Mouse (Mus musculus) midbrain, embryonic 11.5 days (tissue): ENCODE measurements around the gene Fbxo47. TPM values are rescaled to one million over a fixed set of nuclear protein-coding genes. Genes with fewer than 3 reads are reported as not detected.

ENCODE experiments used
- polyA plus RNA-seq: library from polyadenylated mRNA; unstranded; fragments of >200 nt; fragmentation: Nextera tagmentation; extraction: Ambion mirVana; gene quantifications from 2 replicates; pipeline ENCODE4 v1.2.1, GENCODE M21; 2014

Fbxo47 gene
- polyA plus RNA-seq, 1 experiment from 2014 or later: 0.96 TPM

Other genes starting within 250 kb of the Fbxo47 start
- 3.5 and 4.3 TPM in 2 replicates for gene Mllt6, start 220.7 kb downstream of the Fbxo47 start, polyA plus RNA-seq
- 13.4 and 19.0 TPM in 2 replicates for gene Cisd3, start 198.3 kb downstream of the Fbxo47 start, polyA plus RNA-seq
- gene Pcgf2, start 183.7 kb downstream of the Fbxo47 start, polyA plus RNA-seq: 13.4 and 16.1 TPM in 2 replicates
- gene Psmb3, start 180.8 kb downstream of the Fbxo47 start, polyA plus RNA-seq: 477 and 517 TPM in 2 replicates
- gene Pip4k2b, start 139.4 kb downstream of the Fbxo47 start, polyA plus RNA-seq: 2.4 TPM in 2 replicates
- gene Cwc25, start 117.6 kb downstream of the Fbxo47 start, polyA plus RNA-seq: 12.6 and 15.0 TPM in 2 replicates
- gene 1700001P01Rik, start 108.2 kb downstream of the Fbxo47 start, polyA plus RNA-seq: 0.47 and 0.78 TPM in 2 replicates
- 441 and 443 TPM in 2 replicates for gene Rpl23, start 101.7 kb downstream of the Fbxo47 start, polyA plus RNA-seq
- gene Lasp1, start 85.2 kb downstream of the Fbxo47 start, polyA plus RNA-seq: 52.6 and 59.2 TPM in 2 replicates
- 14.7 and 17.3 TPM in 2 replicates for gene B230217C12Rik, start 43.4 kb downstream of the Fbxo47 start, polyA plus RNA-seq
- gene Plxdc1, start 102.3 kb upstream of the Fbxo47 start, polyA plus RNA-seq: 0.14 TPM in 1 of 2 replicates, not detected in the other
- 6.7 and 8.9 TPM in 2 replicates for gene Arl5c, start 112.0 kb upstream of the Fbxo47 start, polyA plus RNA-seq
- 9.7 and 10.3 TPM in 2 replicates for gene Cacnb1, start 138.9 kb upstream of the Fbxo47 start, polyA plus RNA-seq
- gene Rpl19, start 142.6 kb upstream of the Fbxo47 start, polyA plus RNA-seq: 945 and 991 TPM in 2 replicates
- gene Stac2, start 169.3 kb upstream of the Fbxo47 start, polyA plus RNA-seq: 0.37 and 0.47 TPM in 2 replicates